9 mouse cellular contexts compared by ENCODE assay signal in the genomic region with DNA sequence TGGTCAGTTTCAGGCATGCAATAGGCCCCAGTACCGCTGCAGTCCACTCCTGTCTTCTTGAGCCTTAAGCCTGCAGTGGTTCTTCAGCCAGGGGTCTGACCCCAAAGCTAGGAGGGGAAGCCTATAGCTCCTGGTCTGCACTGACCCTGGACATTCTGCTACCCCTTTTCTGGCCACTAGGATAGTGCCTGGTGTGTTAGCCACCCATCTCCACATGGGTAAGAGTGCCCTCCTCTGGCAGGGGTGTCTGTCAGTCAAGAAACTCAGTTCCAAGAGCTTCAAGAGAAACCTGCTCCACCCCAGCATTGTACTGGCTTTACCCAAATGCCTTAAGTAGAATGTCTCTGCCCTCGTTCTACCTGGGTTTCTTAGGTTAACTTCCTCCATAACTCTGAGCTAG. TPM values are rescaled to one million over a fixed set of nuclear protein-coding genes. Genes with fewer than 3 reads are reported as not detected.
DNase-seq lines count a peak whose midpoint lies in the region; ATAC-seq and TF ChIP-seq lines count a peak whose summit lies in the region.
"Had no signal": no experiment of that assay in that cellular context is flagged by ENCODE, and none has a peak within 500 bp of the region (broad histone marks: within the 10 kb centered on the region; RNA-seq: fewer than 3 reads in every experiment).

No protein-coding gene starts in this region.

- TF ChIP-seq CTCF in heart, adult 2 months (IDR thresholded peaks at IDR 0.05) = peak; percentile 72
- TF ChIP-seq CTCF in stomach, postnatal 0 days (IDR thresholded peaks at IDR 0.05; ENCODE audit: low read depth) = peak; percentile 63

- no peak overlapping the region for H3K4me3 ChIP-seq in heart, adult 2 months
- H3K4me3 ChIP-seq in stomach, postnatal 0 days (ENCODE audit: low read depth, low read length) = no peak overlapping the region
- H3K4me3 ChIP-seq in forebrain, embryonic 13.5 days = no peak overlapping the region
- no peak overlapping the region for H3K4me3 ChIP-seq in midbrain, embryonic 16.5 days (ENCODE audit: low read depth, low read length)
- H3K4me3 ChIP-seq: embryonic facial prominence, embryonic 13.5 days had no signal

- no peaks in the 10 kb centered on the region for H3K27me3 ChIP-seq in heart, adult 2 months (ENCODE audit: control insufficient read depth, insufficient read depth, low read length)
- H3K27me3 ChIP-seq in stomach, postnatal 0 days (ENCODE audit: control insufficient read depth, insufficient read depth, low read length) = no peaks in the 10 kb centered on the region
- no peaks in the 10 kb centered on the region for H3K27me3 ChIP-seq in forebrain, embryonic 13.5 days
- H3K27me3 ChIP-seq in midbrain, embryonic 16.5 days (ENCODE audit: control insufficient read depth, insufficient read depth, low read depth, low read length) = no peaks in the 10 kb centered on the region
- H3K27me3 ChIP-seq: embryonic facial prominence, embryonic 13.5 days had no signal

- no peak for TF ChIP-seq EP300 in heart, adult 2 months (IDR thresholded peaks at IDR 0.05; ENCODE audit: insufficient read depth, low read depth, low read length)
- no peak for TF ChIP-seq EP300 in stomach, postnatal 0 days (optimal IDR thresholded peaks at IDR 0.05)

- intact Hi-C loops in heart, adult 2 months (cut with DNase I) = loop anchor here (10.0 kb wide), 1 partner anchor 197 kb away; no protein-coding TSS in a partner anchor
- intact Hi-C loops in heart, postnatal 25 days (cut with DNase I) = no loop called here

- H3K27ac ChIP-seq in heart, adult 2 months = no peak overlapping the region
- H3K27ac ChIP-seq in stomach, postnatal 0 days (replicated peaks) = no peak overlapping the region
- no peak overlapping the region for H3K27ac ChIP-seq in forebrain, embryonic 13.5 days
- no peak overlapping the region for H3K27ac ChIP-seq in midbrain, embryonic 16.5 days (ENCODE audit: low read length)
- H3K27ac ChIP-seq: embryonic facial prominence, embryonic 13.5 days had no signal

- peaks cover 4% of the 10 kb centered on the region for H3K36me3 ChIP-seq in heart, adult 2 months (ENCODE audit: control insufficient read depth, insufficient read depth, low read length)
- peaks cover 15% of the 10 kb centered on the region for H3K36me3 ChIP-seq in stomach, postnatal 0 days (ENCODE audit: control insufficient read depth, insufficient read depth, low read length)
- H3K36me3 ChIP-seq in forebrain, embryonic 13.5 days (ENCODE audit: poor library complexity, severe bottlenecking) = peaks cover 60% of the 10 kb centered on the region
- peaks cover 35% of the 10 kb centered on the region for H3K36me3 ChIP-seq in midbrain, embryonic 16.5 days (ENCODE audit: control insufficient read depth, insufficient read depth, low read length)

- no peaks in the 10 kb centered on the region for H3K4me1 ChIP-seq in heart, adult 2 months (ENCODE audit: control insufficient read depth, insufficient read depth, low read length)
- no peaks in the 10 kb centered on the region for H3K4me1 ChIP-seq in stomach, postnatal 0 days (replicated peaks; ENCODE audit: control insufficient read depth, insufficient read depth)
- H3K4me1 ChIP-seq in forebrain, embryonic 13.5 days = no peaks in the 10 kb centered on the region
- H3K4me1 ChIP-seq in midbrain, embryonic 16.5 days (ENCODE audit: control insufficient read depth, insufficient read depth, low read length) = no peaks in the 10 kb centered on the region
- H3K4me1 ChIP-seq: embryonic facial prominence, embryonic 13.5 days had no signal

- H3K9me3 ChIP-seq in stomach, postnatal 0 days (ENCODE audit: control insufficient read depth, low read length) = no peaks in the 10 kb centered on the region
- no peaks in the 10 kb centered on the region for H3K9me3 ChIP-seq in forebrain, embryonic 13.5 days (replicated peaks)
- H3K9me3 ChIP-seq in midbrain, embryonic 16.5 days (replicated peaks; ENCODE audit: control insufficient read depth, low read length, poor library complexity, severe bottlenecking) = no peaks in the 10 kb centered on the region
- H3K9me3 ChIP-seq: embryonic facial prominence, embryonic 13.5 days had no signal

- TF ChIP-seq POLR2A in heart, adult 2 months (IDR thresholded peaks at IDR 0.05; ENCODE audit: insufficient read depth, low read depth, low read length) = no peak

- H3K9ac ChIP-seq in heart, adult 2 months (ENCODE audit: low read depth, low read length) = no peak overlapping the region
- no peak overlapping the region for H3K9ac ChIP-seq in stomach, postnatal 0 days (ENCODE audit: low read length)
- no peak overlapping the region for H3K9ac ChIP-seq in forebrain, embryonic 13.5 days
- no peak overlapping the region for H3K9ac ChIP-seq in midbrain, embryonic 16.5 days (ENCODE audit: low read depth, low read length)
- H3K9ac ChIP-seq: embryonic facial prominence, embryonic 13.5 days had no signal

- no peak overlapping the region for H3K4me2 ChIP-seq in stomach, postnatal 0 days (replicated peaks; ENCODE audit: low read depth)
- no peak overlapping the region for H3K4me2 ChIP-seq in forebrain, embryonic 13.5 days
- no peak overlapping the region for H3K4me2 ChIP-seq in midbrain, embryonic 16.5 days (ENCODE audit: low read length)
- H3K4me2 ChIP-seq: embryonic facial prominence, embryonic 13.5 days had no signal

- H3K79me2 ChIP-seq in heart, adult 2 months (replicated peaks; ENCODE audit: control insufficient read depth, insufficient read depth, low read length) = no peaks in the 10 kb centered on the region

- DNase-seq in heart, adult 2 months = peak in 1 of 2 experiments; percentile 45
- DNase-seq in heart, postnatal 25 days (ENCODE audit: low spot score) = no peak
- DNase-seq in spleen, adult 18-20 months = peak; percentile 21 to 53
- no peak for DNase-seq in spleen, adult 12 weeks (ENCODE audit: low spot score)
- DNase-seq in kidney, postnatal 14 days = peak; percentile 23
- DNase-seq in stomach, postnatal 0 days (ENCODE audit: low spot score) = peak; percentile 28

- peak; percentile 52; the same call in 1 of the 2 replicates for ATAC-seq in stomach, postnatal 0 days (ENCODE audit: low FRiP score, low TSS enrichment)
- no peak for ATAC-seq in forebrain, embryonic 13.5 days
- ATAC-seq in midbrain, embryonic 16.5 days = no peak

- WGBS in heart, adult 2 months = 87% methylated on average over 2 of the region's 2 CpGs
- 76% methylated on average over 2 of the region's 2 CpGs for WGBS in stomach, postnatal 0 days
- WGBS in forebrain, embryonic 13.5 days = 91% methylated on average over 2 of the region's 2 CpGs
- 93% methylated on average over 2 of the region's 2 CpGs for WGBS in midbrain, embryonic 16.5 days

RNA-seq across cellular contexts. Expression of gene Pdhb, which starts 11.0 kb away (rescaled TPM):
- total RNA-seq in heart, adult 2 months (2021) = 100 to 1,000 TPM; 722 to 825 TPM
- polyA plus RNA-seq in heart, adult 2 months (2012; rRNA removed) = 324 and 636 TPM in 2 replicates
- total RNA-seq in heart, postnatal 25 days (2021) = 100 to 1,000 TPM; 896 to 959 TPM
- polyA plus RNA-seq in stomach, postnatal 0 days (2015; fragmentation: Nextera tagmentation; extraction: Ambion mirVana) = 142 and 144 TPM in 2 replicates
- 238 and 247 TPM in 2 replicates for polyA plus RNA-seq in forebrain, embryonic 13.5 days (2015; fragmentation: Nextera tagmentation; extraction: Ambion mirVana)
- 255 and 256 TPM in 2 replicates for polyA plus RNA-seq in midbrain, embryonic 16.5 days (2015; fragmentation: Nextera tagmentation; extraction: Ambion mirVana)

RNA-seq across cellular contexts. Expression of gene Kctd6, which starts 52.2 kb away (rescaled TPM):
- total RNA-seq in heart, adult 2 months (2021) = 10 to 100 TPM in 1 of 2 experiments, 1 to 10 TPM in 1; 8.4 to 10.3 TPM
- polyA plus RNA-seq in heart, adult 2 months (2012; rRNA removed) = 7.3 and 10.7 TPM in 2 replicates
- total RNA-seq in heart, postnatal 25 days (2021) = 1 to 10 TPM; 9.0 to 9.3 TPM
- polyA plus RNA-seq in stomach, postnatal 0 days (2015; fragmentation: Nextera tagmentation; extraction: Ambion mirVana) = 12.9 and 13.8 TPM in 2 replicates
- polyA plus RNA-seq in forebrain, embryonic 13.5 days (2015; fragmentation: Nextera tagmentation; extraction: Ambion mirVana) = 4.6 and 5.6 TPM in 2 replicates
- 7.2 and 9.5 TPM in 2 replicates for polyA plus RNA-seq in midbrain, embryonic 16.5 days (2015; fragmentation: Nextera tagmentation; extraction: Ambion mirVana)

Comparison
In these comparisons a context has a peak if more than half of its experiments do, and no peak if none do; other contexts are left out.
1. DNase-seq: peak in spleen, adult 18-20 months (2 of 2), kidney, postnatal 14 days (single experiment) and stomach, postnatal 0 days (single experiment); none in heart, postnatal 25 days (single experiment) and spleen, adult 12 weeks (single experiment).